8 mouse cellular contexts compared by ENCODE assay signal in the genomic region with DNA sequence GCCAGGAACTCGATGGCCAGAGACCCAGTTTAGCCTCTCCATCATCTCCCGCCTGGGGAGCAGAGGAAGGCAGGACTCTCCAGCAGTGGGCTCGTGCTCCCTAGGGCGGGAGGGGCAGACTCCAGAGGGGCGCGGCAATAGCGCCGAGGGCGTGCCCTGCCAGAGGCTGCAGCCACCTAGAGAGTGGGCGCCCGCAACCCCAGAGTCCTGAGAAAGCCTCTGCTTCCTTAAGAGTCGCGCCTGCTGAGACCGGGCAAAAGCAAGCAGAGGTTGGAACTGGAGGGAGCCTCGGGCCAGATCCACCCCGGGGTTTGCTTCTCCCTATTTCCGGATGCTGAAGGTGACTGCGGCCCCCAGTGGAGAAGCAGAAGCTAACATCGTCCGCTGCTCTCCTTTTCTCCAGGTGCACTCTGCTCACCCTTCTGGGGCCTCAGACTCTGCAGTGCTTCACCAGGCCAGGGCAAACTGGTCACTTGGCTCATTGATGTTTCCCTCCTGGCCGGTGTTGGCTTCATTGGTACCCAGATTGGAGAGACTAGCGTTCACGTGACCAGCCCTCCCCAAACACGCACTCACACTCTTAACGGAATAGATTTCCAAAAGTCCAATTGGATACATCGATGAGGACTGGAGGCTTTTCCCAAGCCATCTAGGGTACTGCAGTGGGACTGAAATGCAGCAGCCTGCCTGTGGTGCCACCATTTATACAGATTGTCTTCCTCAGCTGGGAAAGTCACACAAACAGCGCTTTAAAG. TPM values are rescaled to one million over a fixed set of nuclear protein-coding genes. Genes with fewer than 3 reads are reported as not detected.
DNase-seq lines count a peak whose midpoint lies in the region; ATAC-seq and TF ChIP-seq lines count a peak whose summit lies in the region.

TSS of gene Minar1 (minus strand) at position 120 of the 755 bp plus-strand sequence.

- no peaks in the 10 kb centered on the region for H3K36me3 ChIP-seq in heart, embryonic 15.5 days
- no peaks in the 10 kb centered on the region for H3K36me3 ChIP-seq in hindbrain, embryonic 15.5 days
- no peaks in the 10 kb centered on the region for H3K36me3 ChIP-seq in liver, embryonic 11.5 days (ENCODE audit: control insufficient read depth, insufficient read depth, low read length)

- H3K4me1 ChIP-seq in heart, embryonic 15.5 days (replicated peaks), result peaks cover 14% of the 10 kb centered on the region
- peaks cover 33% of the 10 kb centered on the region for H3K4me1 ChIP-seq in hindbrain, embryonic 15.5 days (replicated peaks)
- no peaks in the 10 kb centered on the region for H3K4me1 ChIP-seq in liver, embryonic 11.5 days (replicated peaks; ENCODE audit: control insufficient read depth, insufficient read depth, low read length)
- peaks cover 14% of the 10 kb centered on the region for H3K4me1 ChIP-seq in olfactory bulb, adult 2 months (ENCODE audit: control insufficient read depth, insufficient read depth, low read length)

- peak; percentile 60 for ATAC-seq in heart, embryonic 15.5 days (replicated peaks; ENCODE audit: insufficient number of reproducible peaks, insufficient read depth, low FRiP score, low read depth)
- peak; percentile 83 for ATAC-seq in hindbrain, embryonic 15.5 days (ENCODE audit: low FRiP score, low read depth)
- ATAC-seq in liver, embryonic 11.5 days (replicated peaks; ENCODE audit: low FRiP score), result peak; percentile 65

- H3K9me3 ChIP-seq in heart, embryonic 15.5 days (replicated peaks), result no peaks in the 10 kb centered on the region
- no peaks in the 10 kb centered on the region for H3K9me3 ChIP-seq in hindbrain, embryonic 15.5 days
- H3K9me3 ChIP-seq in liver, embryonic 11.5 days (ENCODE audit: control insufficient read depth, low read length), result no peaks in the 10 kb centered on the region

- TF ChIP-seq CTCF in olfactory bulb, adult 2 months (IDR thresholded peaks at IDR 0.05; ENCODE audit: insufficient read depth, low read depth, low read length), result no peak

- no peak within 1 kb of the TSS for H3K27ac ChIP-seq in heart, embryonic 15.5 days
- H3K27ac ChIP-seq in hindbrain, embryonic 15.5 days (replicated peaks), result peak within 1 kb of the TSS; percentile 57
- H3K27ac ChIP-seq in liver, embryonic 11.5 days (ENCODE audit: low read depth, low read length), result no peak within 1 kb of the TSS
- H3K27ac ChIP-seq in olfactory bulb, adult 2 months (ENCODE audit: insufficient read depth, low read depth, low read length), result no peak within 1 kb of the TSS

- H3K27me3 ChIP-seq in heart, embryonic 15.5 days, result peaks cover 39% of the 10 kb centered on the region
- 0 out of 2 replicates have a peak, but pooled peaks cover 5% of the 10 kb centered on the region for H3K27me3 ChIP-seq in hindbrain, embryonic 15.5 days
- H3K27me3 ChIP-seq in liver, embryonic 11.5 days (replicated peaks; ENCODE audit: control insufficient read depth, insufficient read depth, low read length), result peaks cover 24% of the 10 kb centered on the region

- TF ChIP-seq POLR2A in olfactory bulb, adult 2 months (IDR thresholded peaks at IDR 0.05; ENCODE audit: insufficient read depth, low read depth, low read length), result no peak

- peak within 1 kb of the TSS; percentile 51 for H3K4me3 ChIP-seq in heart, embryonic 15.5 days
- H3K4me3 ChIP-seq in hindbrain, embryonic 15.5 days, result peak within 1 kb of the TSS; percentile 54
- peak within 1 kb of the TSS; percentile 41 for H3K4me3 ChIP-seq in liver, embryonic 11.5 days (ENCODE audit: low read depth, low read length)
- H3K4me3 ChIP-seq in olfactory bulb, adult 2 months (ENCODE audit: insufficient read depth, low read depth, low read length), result peak within 1 kb of the TSS; percentile 53

- peak within 1 kb of the TSS; percentile 85 for H3K4me2 ChIP-seq in heart, embryonic 15.5 days
- peak within 1 kb of the TSS; percentile 92 for H3K4me2 ChIP-seq in hindbrain, embryonic 15.5 days
- H3K4me2 ChIP-seq in liver, embryonic 11.5 days, result peak within 1 kb of the TSS; percentile 63

- 2% methylated on average over 27 of the region's 27 CpGs for WGBS in heart, embryonic 15.5 days
- under 1% methylated on average over 27 of the region's 27 CpGs for WGBS in hindbrain, embryonic 15.5 days
- WGBS in liver, embryonic 11.5 days, result 2% methylated on average over 27 of the region's 27 CpGs
- 1% methylated on average over 27 of the region's 27 CpGs for WGBS in olfactory bulb, adult 2 months

- peak within 1 kb of the TSS; percentile 29 for H3K9ac ChIP-seq in heart, embryonic 15.5 days
- H3K9ac ChIP-seq in hindbrain, embryonic 15.5 days, result peak within 1 kb of the TSS; percentile 65
- H3K9ac ChIP-seq in liver, embryonic 11.5 days (ENCODE audit: low read depth, low read length), result no peak within 1 kb of the TSS

- DNase-seq in heart, adult 8-10 months (ENCODE audit: low spot score), result no peak
- peak; percentile 49 for DNase-seq in R1 (ENCODE audit: low read depth, low spot score)
- peak; percentile 61 for DNase-seq in embryo, embryonic 9.5 days (ENCODE audit: extremely low spot score)
- DNase-seq in liver, embryonic 11.5 days (ENCODE audit: low spot score), result peak; percentile 38
- DNase-seq in urinary bladder, adult 2 months (ENCODE audit: low spot score), result no peak

RNA-seq across cellular contexts. Expression of gene Minar1, which starts in this region (rescaled TPM):
- polyA plus RNA-seq in heart, embryonic 15.5 days (2015; fragmentation: Nextera tagmentation; extraction: Ambion mirVana), result 0.08 and 0.11 TPM in 2 replicates
- total RNA-seq in heart, adult 8-10 months (2022), result under 1 TPM in 3 of 4 experiments, not detected in 1; 0.03 to 0.06 (median 0.05) TPM
- 4.7 and 5.7 TPM in 2 replicates for polyA plus RNA-seq in hindbrain, embryonic 15.5 days (2015; fragmentation: Nextera tagmentation; extraction: Ambion mirVana)
- 0.05 and 0.09 TPM in 2 replicates for polyA plus RNA-seq in liver, embryonic 11.5 days (2014; fragmentation: Nextera tagmentation; extraction: Ambion mirVana)
- not detected in 2 replicates for polyA plus RNA-seq in olfactory bulb, adult 2 months (2012; ENCODE audit: insufficient read depth, insufficient read length, low replicate concordance, missing spikeins)
- 0.01 and 0.03 TPM in 2 replicates for polyA plus RNA-seq in urinary bladder, adult 2 months (2012; rRNA removed)

Comparison
In these comparisons a context has a peak if more than half of its experiments do, and no peak if none do; other contexts are left out.
1. Peak in ATAC-seq, H3K4me3 ChIP-seq, H3K9ac ChIP-seq and H3K4me2 ChIP-seq in heart, embryonic 15.5 days; RNA of the gene not detected or under 1 TPM.
2. Peak in DNase-seq, ATAC-seq, H3K4me3 ChIP-seq and H3K4me2 ChIP-seq in liver, embryonic 11.5 days; RNA of the gene not detected or under 1 TPM.
3. DNase-seq: peak in R1 (single experiment) and embryo, embryonic 9.5 days (single experiment); none in heart, adult 8-10 months (single experiment) and urinary bladder, adult 2 months (single experiment).
4. Peak in every context shown above with its lines, with median percentiles within 50 percentile points of each other: ATAC-seq, H3K4me2 ChIP-seq and H3K4me3 ChIP-seq.